Mouse (Mus musculus) heart, embryonic 12.5 days (tissue): ENCODE measurements around the gene Uxs1. TPM values are rescaled to one million over a fixed set of nuclear protein-coding genes. Genes with fewer than 3 reads are reported as not detected.

Source experiments
- ATAC-seq: fragments of 200-750 bp; cut with Nextera tagmentation; 2 replicates; pipeline ENCODE4 v1.8.0; 2017; ENCODE audit warnings: moderate TSS enrichment, moderate library complexity; ENCODE audit not compliant: insufficient number of reproducible peaks, low FRiP score
- H3K27ac ChIP-seq: fragments of 300-500 bp; sonication (generic); 2 replicates; pipeline ENCODE4 v1.5.1; 2016; ENCODE audit warnings: mild to moderate bottlenecking, moderate library complexity; ENCODE audit not compliant: poor library complexity, severe bottlenecking
- H3K27me3 ChIP-seq: fragments of 300-500 bp; sonication (generic); replicated peaks from 2 replicates; pipeline ENCODE4 v1.6.1; 2016; ENCODE audit warnings: mild to moderate bottlenecking, moderate library complexity
- H3K36me3 ChIP-seq: fragments of 300-500 bp; sonication (generic); 2 replicates; pipeline ENCODE4 v1.6.1; 2016; ENCODE audit warnings: mild to moderate bottlenecking, moderate library complexity
- H3K4me1 ChIP-seq: fragments of 300-500 bp; sonication (generic); replicated peaks from 2 replicates; pipeline ENCODE4 v1.6.1; 2016; ENCODE audit warnings: mild to moderate bottlenecking
- H3K4me2 ChIP-seq: fragments of 300-500 bp; sonication (generic); 2 replicates; pipeline ENCODE4 v1.6.1; 2016; ENCODE audit warnings: mild to moderate bottlenecking, moderate library complexity
- H3K4me3 ChIP-seq: fragments of 300-500 bp; sonication (generic); 2 replicates; pipeline ENCODE4 v1.5.1; 2016; ENCODE audit warnings: mild to moderate bottlenecking
- H3K9ac ChIP-seq: fragments of 300-500 bp; sonication (generic); 2 replicates; pipeline ENCODE4 v1.6.1; 2016; ENCODE audit warnings: mild to moderate bottlenecking, moderate library complexity
- H3K9me3 ChIP-seq: fragments of 300-500 bp; sonication (generic); replicated peaks from 2 replicates; pipeline ENCODE4 v1.6.1; 2016; ENCODE audit warnings: mild to moderate bottlenecking, moderate library complexity
- WGBS: fragments of 180-500 bp; shearing (Covaris S2); methylation state at CpG from one replicate; pipeline ENCODE4 v1.1.7; 2016; 5-methylcytosine and 5-hydroxymethylcytosine counted together
- polyA plus RNA-seq: library from polyadenylated mRNA; unstranded; fragments of >200 nt; fragmentation: Nextera tagmentation; extraction: Ambion mirVana; gene quantifications from 2 replicates; pipeline ENCODE4 v1.2.1, GENCODE M21; 2016

Uxs1 gene
- 15.6 and 17.0 TPM in 2 replicates for polyA plus RNA-seq

GRCm38 (mm10) chr1:43827763-43828194 lies at the start of gene Uxs1:
Uxs1 (minus strand) TSS chr1:43827800.
- no peaks in the 10 kb centered on the region for H3K9me3 ChIP-seq
- H3K4me1 ChIP-seq: peaks cover 15% of the 10 kb centered on the region
- no peaks in the 10 kb centered on the region for H3K36me3 ChIP-seq
- H3K4me3 ChIP-seq: peak within 1 kb of the TSS; percentile 88
- peak within 1 kb of the TSS; percentile 90 for H3K9ac ChIP-seq
- no peaks in the 10 kb centered on the region for H3K27me3 ChIP-seq
- peak; percentile 99 for ATAC-seq
- WGBS: under 1% methylated on average over 41 of the region's 41 CpGs
- peak within 1 kb of the TSS; percentile 98 for H3K4me2 ChIP-seq
- peak within 1 kb of the TSS; percentile 81 for H3K27ac ChIP-seq

- no peak overlapping the region for H3K4me2 ChIP-seq
- no peak overlapping the region for H3K9ac ChIP-seq
- H3K27ac ChIP-seq: no peak overlapping the region
- no peak overlapping the region for H3K4me3 ChIP-seq
- no peaks in the 10 kb centered on the region for H3K9me3 ChIP-seq
- no peaks in the 10 kb centered on the region for H3K36me3 ChIP-seq
- 79% methylated on average over 6 of the region's 6 CpGs for WGBS
- ATAC-seq: no peak
- no peaks in the 10 kb centered on the region for H3K4me1 ChIP-seq
- H3K27me3 ChIP-seq: no peaks in the 10 kb centered on the region
Observed at GRCm38 (mm10) chr1:43877233-43877632, 49.6 kb upstream of the Uxs1 start.

- Histone ChIP-seq H3K36me3 (no peaks in the 10 kb centered on the region), H3K4me3 (no peak overlapping the region), H3K9me3 (no peaks in the 10 kb centered on the region), H3K27ac (no peak overlapping the region), H3K9ac (no peak overlapping the region), H3K4me2 (no peak overlapping the region), H3K4me1 (no peaks in the 10 kb centered on the region), H3K27me3 (no peaks in the 10 kb centered on the region)
- no peak for ATAC-seq
Observed at GRCm38 (mm10) chr1:43871116-43871515, 43.5 kb upstream of the Uxs1 start.

DNA sequence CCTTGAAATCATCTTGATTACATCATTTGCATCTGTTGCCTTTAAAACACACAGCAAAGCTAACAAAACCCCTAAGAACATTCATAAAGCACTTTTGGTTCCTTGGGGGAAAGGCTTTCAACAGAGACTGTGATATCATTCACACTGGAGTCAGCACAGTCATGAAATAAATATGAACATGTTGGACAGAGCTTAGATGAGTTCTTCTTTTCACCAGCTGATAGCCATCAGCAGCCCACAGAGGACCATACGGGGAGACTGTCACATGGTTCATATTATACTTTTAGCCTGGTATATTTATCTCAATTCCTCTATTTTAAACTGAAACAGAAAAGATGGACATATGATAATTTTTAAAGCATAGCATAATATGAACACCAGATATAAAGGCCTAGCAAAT lies 40.9 kb upstream of the Uxs1 start:
- H3K9ac ChIP-seq: no peak overlapping the region
- H3K4me2 ChIP-seq: no peak overlapping the region
- no peaks in the 10 kb centered on the region for H3K4me1 ChIP-seq
- H3K27ac ChIP-seq: no peak overlapping the region
- no peak overlapping the region for H3K4me3 ChIP-seq
- H3K9me3 ChIP-seq: no peaks in the 10 kb centered on the region
- WGBS: 47% methylated on average over 1 of the region's 1 CpGs
- H3K36me3 ChIP-seq: no peaks in the 10 kb centered on the region
- H3K27me3 ChIP-seq: no peaks in the 10 kb centered on the region
- no peak for ATAC-seq

DNA sequence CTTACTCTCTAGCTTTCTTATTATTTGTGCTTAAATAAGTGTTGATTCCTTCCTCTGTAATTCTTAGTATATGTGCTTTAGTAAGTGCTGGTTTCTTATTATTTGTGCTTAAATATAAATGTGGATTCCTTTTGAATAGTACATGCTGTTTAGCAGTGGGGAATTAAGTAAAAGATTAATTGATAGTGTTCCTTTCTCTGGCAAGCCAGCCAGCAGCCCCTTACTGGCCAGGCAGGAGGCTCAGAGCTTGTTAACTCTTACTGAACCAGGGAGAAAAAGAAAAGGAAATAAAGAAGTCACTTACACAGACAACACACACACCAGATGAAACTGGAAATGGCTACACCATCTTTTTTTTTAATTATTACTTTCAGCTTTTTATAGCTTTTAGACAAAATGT lies 37.2 kb upstream of the Uxs1 start:
- no peak overlapping the region for H3K9ac ChIP-seq
- no peak overlapping the region for H3K27ac ChIP-seq
- H3K9me3 ChIP-seq: no peaks in the 10 kb centered on the region
- H3K36me3 ChIP-seq: no peaks in the 10 kb centered on the region
- no peak overlapping the region for H3K4me3 ChIP-seq
- no peak for ATAC-seq
- H3K4me1 ChIP-seq: no peaks in the 10 kb centered on the region
- no peaks in the 10 kb centered on the region for H3K27me3 ChIP-seq
- H3K4me2 ChIP-seq: no peak overlapping the region

DNA sequence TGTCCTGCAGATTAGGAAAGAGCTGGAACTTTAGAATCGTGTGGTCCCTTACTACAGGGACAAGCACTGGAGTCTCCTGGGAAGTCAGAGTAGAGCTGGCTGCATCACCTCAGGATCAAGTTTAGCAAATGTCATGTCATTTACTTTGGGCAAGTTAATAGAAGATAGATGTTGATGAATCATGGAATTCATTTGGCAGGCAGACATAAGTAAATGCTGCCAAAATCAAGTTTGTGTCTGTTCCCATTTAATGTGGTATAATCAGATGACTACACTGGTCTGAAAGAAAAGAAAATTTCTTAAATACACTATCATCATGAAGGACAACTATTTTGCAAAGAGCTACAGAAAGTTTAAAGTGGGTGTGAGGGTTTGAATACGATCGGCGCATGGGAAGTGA lies 35.0 kb upstream of the Uxs1 start:
- no peak for ATAC-seq
- 91% methylated on average over 4 of the region's 4 CpGs for WGBS

GRCm38 (mm10) chr1:43858988-43859387 lies 31.4 kb upstream of the Uxs1 start:
- no peaks in the 10 kb centered on the region for H3K36me3 ChIP-seq
- no peak overlapping the region for H3K4me3 ChIP-seq
- H3K27me3 ChIP-seq: no peaks in the 10 kb centered on the region
- H3K9ac ChIP-seq: no peak overlapping the region
- no peak overlapping the region for H3K27ac ChIP-seq
- no peaks in the 10 kb centered on the region for H3K9me3 ChIP-seq
- 56% methylated on average over 5 of the region's 5 CpGs for WGBS
- no peak for ATAC-seq
- no peak overlapping the region for H3K4me2 ChIP-seq
- H3K4me1 ChIP-seq: no peaks in the 10 kb centered on the region

More for the DNA sequence above, 35.0 kb upstream of the Uxs1 start:
- Histone ChIP-seq H3K27ac (no peak overlapping the region), H3K9me3 (no peaks in the 10 kb centered on the region), H3K4me2 (no peak overlapping the region), H3K27me3 (no peaks in the 10 kb centered on the region), H3K36me3 (no peaks in the 10 kb centered on the region), H3K4me3 (no peak overlapping the region), H3K4me1 (no peaks in the 10 kb centered on the region), H3K9ac (no peak overlapping the region)

DNA sequence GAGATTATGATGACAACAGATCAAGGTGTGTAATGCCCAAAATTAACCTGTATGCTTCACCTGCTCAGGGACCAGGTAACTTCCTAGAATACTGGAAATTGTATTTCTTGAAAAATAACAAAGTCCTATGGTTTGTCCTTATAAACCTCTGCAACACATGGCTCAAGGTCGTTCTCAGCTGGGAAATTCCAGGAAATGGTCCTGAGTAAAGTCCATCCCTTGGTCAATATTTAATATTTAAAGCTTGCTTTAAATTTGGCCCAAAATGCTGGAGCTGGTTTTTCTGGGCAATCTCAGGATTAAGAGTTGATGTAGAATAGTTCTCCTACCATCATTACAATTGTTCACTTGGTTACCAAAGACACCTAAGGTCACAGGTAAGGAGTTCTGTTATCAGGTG lies 30.1 kb upstream of the Uxs1 start:
- ATAC-seq: no peak
- H3K4me2 ChIP-seq: no peak overlapping the region
- 62% methylated on average over 1 of the region's 1 CpGs for WGBS
- H3K4me1 ChIP-seq: no peaks in the 10 kb centered on the region
- H3K27ac ChIP-seq: no peak overlapping the region
- H3K9me3 ChIP-seq: no peaks in the 10 kb centered on the region
- no peaks in the 10 kb centered on the region for H3K27me3 ChIP-seq
- no peak overlapping the region for H3K9ac ChIP-seq
- no peaks in the 10 kb centered on the region for H3K36me3 ChIP-seq
- no peak overlapping the region for H3K4me3 ChIP-seq

DNA sequence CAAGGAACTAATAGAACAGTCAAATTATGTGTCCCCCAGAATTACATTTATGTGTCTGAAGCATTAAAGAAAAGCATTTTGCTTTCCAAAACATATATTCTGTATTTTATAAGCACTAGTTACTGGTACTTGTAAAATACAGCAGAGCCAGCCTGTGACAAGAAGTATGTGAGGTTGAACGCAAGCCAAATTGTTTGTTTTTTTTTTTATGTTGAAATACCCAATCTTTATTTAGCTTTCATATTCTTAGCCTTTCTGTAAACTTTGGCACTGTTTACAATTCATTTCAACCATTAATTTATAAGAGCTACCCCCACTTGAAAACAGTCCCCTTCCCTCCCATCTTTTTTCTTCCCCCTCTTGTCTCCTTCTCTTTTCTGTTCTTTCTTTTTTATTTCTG lies 28.0 kb upstream of the Uxs1 start:
- H3K4me1 ChIP-seq: no peaks in the 10 kb centered on the region
- H3K9me3 ChIP-seq: no peaks in the 10 kb centered on the region
- H3K4me3 ChIP-seq: no peak overlapping the region
- no peak overlapping the region for H3K9ac ChIP-seq
- 83% methylated on average over 1 of the region's 1 CpGs for WGBS
- no peak for ATAC-seq
- no peak overlapping the region for H3K27ac ChIP-seq
- H3K4me2 ChIP-seq: no peak overlapping the region
- no peaks in the 10 kb centered on the region for H3K36me3 ChIP-seq
- no peaks in the 10 kb centered on the region for H3K27me3 ChIP-seq

DNA sequence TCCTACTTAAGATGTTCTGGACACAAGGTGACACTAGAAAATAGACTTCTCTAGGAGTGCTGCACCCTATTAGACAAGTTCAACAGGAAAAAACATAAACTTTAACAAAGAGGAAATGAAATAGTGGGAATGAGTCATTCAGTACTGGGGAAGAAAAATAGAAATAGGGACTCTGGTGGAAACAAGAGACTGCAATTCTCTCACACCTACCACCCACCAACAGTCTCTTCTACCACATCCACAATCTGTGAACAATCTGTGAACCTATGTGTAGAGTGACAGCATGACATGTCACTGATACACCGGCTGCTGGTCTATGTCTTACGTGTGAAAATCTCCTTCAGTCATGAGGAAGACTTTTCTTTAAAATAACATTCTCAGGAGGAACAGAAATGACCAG lies 15.8 kb upstream of the Uxs1 start:
- Histone ChIP-seq H3K4me2 (no peak overlapping the region), H3K27me3 (no peaks in the 10 kb centered on the region), H3K36me3 (no peaks in the 10 kb centered on the region), H3K9ac (no peak overlapping the region), H3K9me3 (no peaks in the 10 kb centered on the region), H3K4me3 (no peak overlapping the region), H3K27ac (no peak overlapping the region), H3K4me1 (no peaks in the 10 kb centered on the region)
- WGBS: 47% methylated on average over 2 of the region's 2 CpGs
- no peak for ATAC-seq

- no peak for ATAC-seq
- 89% methylated on average over 1 of the region's 1 CpGs for WGBS
- H3K36me3 ChIP-seq: no peaks in the 10 kb centered on the region
- H3K4me2 ChIP-seq: no peak overlapping the region
- H3K27me3 ChIP-seq: no peaks in the 10 kb centered on the region
- H3K9me3 ChIP-seq: no peaks in the 10 kb centered on the region
- H3K4me3 ChIP-seq: no peak overlapping the region
- no peak overlapping the region for H3K9ac ChIP-seq
- no peak overlapping the region for H3K27ac ChIP-seq
- no peaks in the 10 kb centered on the region for H3K4me1 ChIP-seq
Observed at GRCm38 (mm10) chr1:43837236-43837635, 9.6 kb upstream of the Uxs1 start.

DNA sequence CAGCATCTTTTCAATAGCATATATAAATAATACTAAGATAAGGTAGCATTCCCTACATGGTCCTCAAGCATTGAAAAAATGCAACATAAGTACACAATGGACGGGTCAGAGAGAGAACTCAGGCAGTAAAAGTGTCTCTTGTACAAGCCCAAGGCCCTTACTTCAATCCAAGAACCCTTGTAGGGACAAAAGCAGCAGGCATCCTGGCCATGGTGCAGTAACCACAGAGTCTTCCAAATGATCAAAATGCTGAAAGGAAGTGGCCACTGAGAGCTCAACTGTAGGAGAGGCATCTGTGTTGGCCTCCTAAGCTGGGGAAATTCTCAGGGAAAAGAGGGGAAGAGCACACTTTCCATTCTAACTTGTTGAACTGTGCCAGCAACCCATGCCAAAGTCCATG lies 2.5 kb upstream of the Uxs1 start:
- H3K4me2 ChIP-seq: no peak overlapping the region
- H3K4me1 ChIP-seq: peaks cover 15% of the 10 kb centered on the region
- 51% methylated on average over 1 of the region's 1 CpGs for WGBS
- H3K36me3 ChIP-seq: no peaks in the 10 kb centered on the region
- H3K9me3 ChIP-seq: no peaks in the 10 kb centered on the region
- no peak overlapping the region for H3K4me3 ChIP-seq
- no peak overlapping the region for H3K27ac ChIP-seq
- no peaks in the 10 kb centered on the region for H3K27me3 ChIP-seq
- H3K9ac ChIP-seq: no peak overlapping the region
- no peak for ATAC-seq
